Mouse (Mus musculus) mature B cell (primary cell): ENCODE measurements around the gene Pon1.
"Not testable (repeated sequence)": the region's sequence is repeated elsewhere in the genome, so short reads cannot be mapped to it uniquely, and the experiment has no call there.

ENCODE experiments used
- in situ Hi-C: fragments of 300-500 bp; cut with MboI; formaldehyde crosslinking; loops from 2 replicates; pipeline ENCODE4 v1.14.3; 2019

The Pon1 gene

DNA sequence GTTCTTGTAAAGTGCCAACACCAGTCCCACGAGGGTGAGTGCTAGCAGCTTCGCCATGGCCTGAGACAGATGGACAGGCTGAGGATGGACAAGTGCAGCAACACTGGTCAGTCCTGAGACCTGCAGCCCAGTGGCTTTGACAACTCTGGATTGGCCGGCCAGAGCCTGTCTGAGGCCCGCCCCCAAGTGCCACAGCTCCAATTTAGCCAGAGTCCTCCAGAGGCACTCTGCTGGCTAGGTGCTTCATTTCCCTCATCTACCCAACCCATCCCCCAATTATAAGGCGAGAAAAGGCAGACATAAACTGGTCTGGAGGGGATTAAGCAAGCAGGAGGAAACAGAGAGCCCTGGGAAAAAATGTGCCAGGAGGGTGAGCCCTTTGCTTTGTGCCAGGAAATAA, at the start of gene Pon1:
Gene Pon1 (minus strand): TSS at position 254 of the 400 bp plus-strand sequence.
- in situ Hi-C loops, result no loop called here

- in situ Hi-C loops, result no loop called here
Observed at GRCm38 (mm10) chr6:5238799-5239198, 45.1 kb upstream of the Pon1 start.

- in situ Hi-C loops, result no loop called here
Observed at GRCm38 (mm10) chr6:5237510-5237909, 43.8 kb upstream of the Pon1 start.

DNA sequence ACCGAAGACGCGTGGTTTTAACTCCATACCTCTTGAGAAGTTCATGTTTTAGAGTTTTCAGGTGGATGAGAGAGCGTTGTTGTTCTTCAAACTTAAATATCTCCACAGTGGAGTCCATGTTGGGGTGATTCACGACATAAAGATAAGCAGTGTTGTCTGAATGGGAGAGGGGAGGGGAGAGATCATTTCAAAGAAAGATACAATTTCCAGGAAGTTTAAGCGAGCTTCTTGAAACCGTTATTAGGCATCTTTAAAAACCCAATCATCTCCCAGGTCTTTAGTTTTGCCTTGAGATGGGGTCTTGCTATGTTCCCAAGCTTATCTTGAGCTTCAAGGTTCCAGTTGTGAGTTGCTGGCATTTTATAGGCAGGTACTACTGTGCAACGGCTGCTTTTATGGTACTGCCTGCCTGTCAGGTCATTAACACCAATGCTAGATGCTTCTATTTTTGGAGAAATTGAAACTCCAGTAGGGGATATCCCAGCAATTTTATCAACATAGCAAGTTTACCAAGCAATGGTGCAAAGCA, 43.2 kb upstream of the Pon1 start:
- in situ Hi-C loops, result no loop called here

- in situ Hi-C loops, result no loop called here
Observed at GRCm38 (mm10) chr6:5234563-5234962, 40.8 kb upstream of the Pon1 start.

- in situ Hi-C loops, result no loop called here
Observed at GRCm38 (mm10) chr6:5233812-5234211, 40.1 kb upstream of the Pon1 start.

DNA sequence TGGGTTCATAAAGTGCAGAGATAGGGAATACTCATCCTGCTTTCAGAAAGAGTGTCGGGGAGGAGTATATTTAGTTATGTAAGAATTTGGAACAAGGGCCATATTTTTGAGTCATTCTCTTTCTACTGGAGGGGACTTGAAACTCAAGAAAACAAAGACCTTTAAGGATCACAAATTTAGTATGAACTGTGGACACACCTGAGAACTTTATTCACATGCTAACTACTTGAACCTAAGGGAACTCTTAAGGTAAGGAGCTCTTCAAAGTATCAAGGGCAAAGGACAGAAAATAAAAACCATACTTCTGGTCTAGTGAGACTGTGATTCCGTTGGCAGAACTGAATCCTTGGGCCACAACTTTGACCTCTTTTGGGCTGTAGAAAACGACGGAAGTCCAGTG, 38.3 kb upstream of the Pon1 start:
- in situ Hi-C loops, result no loop called here

- in situ Hi-C loops, result no loop called here
Observed at GRCm38 (mm10) chr6:5230261-5230660, 36.5 kb upstream of the Pon1 start.

GRCm38 (mm10) chr6:5223551-5223950, 29.8 kb upstream of the Pon1 start:
- in situ Hi-C loops, result not testable (repeated sequence)

DNA sequence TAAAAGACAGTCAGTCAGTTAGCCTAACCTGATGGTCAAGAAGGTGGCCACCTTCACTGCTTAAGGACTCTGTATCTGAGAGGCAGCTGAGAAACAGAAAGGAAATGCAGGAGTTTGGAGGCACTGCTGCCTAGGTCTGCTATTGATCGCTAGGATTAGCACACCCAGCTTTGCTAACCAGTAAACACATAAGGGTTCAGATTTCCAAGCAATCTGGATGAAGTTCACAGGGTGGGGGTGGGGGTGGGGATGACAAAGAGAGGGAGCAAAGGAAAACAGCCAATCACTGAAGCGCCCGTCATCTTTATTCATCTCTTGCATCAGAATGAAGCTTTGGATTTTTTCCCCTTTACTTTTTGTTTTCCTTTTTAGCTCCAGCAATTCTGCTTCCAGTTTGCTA, 28.3 kb upstream of the Pon1 start:
- in situ Hi-C loops, result no loop called here

- in situ Hi-C loops, result no loop called here
Observed at GRCm38 (mm10) chr6:5218190-5218589, 24.4 kb upstream of the Pon1 start.

DNA sequence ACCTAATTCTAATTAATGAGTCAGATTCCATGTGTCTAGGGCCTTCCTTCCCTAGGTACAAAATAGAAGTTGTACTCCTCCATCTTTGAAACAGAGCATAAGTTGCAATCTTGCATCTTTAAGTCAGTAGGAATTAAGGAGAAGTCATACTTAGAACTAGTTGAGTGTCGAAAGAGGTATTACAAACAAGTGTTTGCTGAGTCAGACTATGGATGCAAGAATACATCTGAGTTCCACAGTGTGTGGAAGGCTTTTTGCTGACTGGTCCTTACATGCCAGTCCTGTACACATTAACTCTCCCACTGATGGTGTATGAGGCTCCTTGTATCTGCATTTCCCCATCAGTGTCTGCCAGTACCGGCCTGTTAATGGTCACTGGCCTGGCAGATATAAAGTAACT, 14.1 kb upstream of the Pon1 start:
- in situ Hi-C loops, result no loop called here

- in situ Hi-C loops, result no loop called here
Observed at GRCm38 (mm10) chr6:5199916-5200315, 6.2 kb upstream of the Pon1 start.

GRCm38 (mm10) chr6:5199376-5199905, 5.7 kb upstream of the Pon1 start:
- in situ Hi-C loops, result no loop called here

DNA sequence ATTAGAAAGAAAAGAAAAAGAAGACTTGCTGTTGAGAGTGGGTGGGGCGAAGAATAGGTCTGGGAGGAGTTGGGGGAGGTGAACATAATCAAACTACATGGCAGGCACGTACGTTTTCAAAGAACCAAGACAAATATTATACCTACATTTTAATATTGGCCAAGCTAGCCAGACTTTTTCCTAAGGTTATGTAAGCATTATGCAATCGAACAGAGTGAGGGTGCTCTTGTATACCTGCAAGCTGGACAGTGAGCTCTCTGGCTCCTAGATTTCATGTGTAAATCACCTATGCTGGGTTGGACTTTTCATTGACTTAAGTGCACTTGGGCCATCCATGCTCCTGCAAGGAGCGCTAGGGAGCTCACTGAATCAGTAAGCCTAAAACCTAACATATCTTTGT, 4.8 kb upstream of the Pon1 start:
- in situ Hi-C loops, result no loop called here

GRCm38 (mm10) chr6:5190761-5191160, 3.0 kb downstream of the Pon1 start:
- in situ Hi-C loops, result no loop called here

DNA sequence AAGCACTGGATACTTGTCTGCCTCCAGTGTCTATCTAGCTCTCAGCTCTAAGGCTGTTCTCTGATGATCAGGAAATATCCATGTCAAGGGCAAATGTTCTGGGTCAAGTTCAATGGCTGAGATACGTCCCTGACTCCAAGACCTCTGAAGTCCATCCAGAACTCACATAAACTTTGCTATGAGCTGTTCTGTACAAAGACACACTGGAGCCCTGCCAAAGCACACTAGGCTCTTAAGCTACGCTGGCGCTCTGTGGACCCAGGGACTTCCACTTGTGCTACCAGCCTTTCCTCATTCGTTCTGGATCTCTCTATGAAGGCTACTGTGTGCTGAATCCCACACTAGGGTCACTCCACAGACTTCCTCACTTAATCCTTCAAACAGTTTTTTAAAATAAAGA, 4.2 kb downstream of the Pon1 start:
- in situ Hi-C loops, result no loop called here

- in situ Hi-C loops, result no loop called here
Observed at GRCm38 (mm10) chr6:5188938-5189337, 4.8 kb downstream of the Pon1 start.

DNA sequence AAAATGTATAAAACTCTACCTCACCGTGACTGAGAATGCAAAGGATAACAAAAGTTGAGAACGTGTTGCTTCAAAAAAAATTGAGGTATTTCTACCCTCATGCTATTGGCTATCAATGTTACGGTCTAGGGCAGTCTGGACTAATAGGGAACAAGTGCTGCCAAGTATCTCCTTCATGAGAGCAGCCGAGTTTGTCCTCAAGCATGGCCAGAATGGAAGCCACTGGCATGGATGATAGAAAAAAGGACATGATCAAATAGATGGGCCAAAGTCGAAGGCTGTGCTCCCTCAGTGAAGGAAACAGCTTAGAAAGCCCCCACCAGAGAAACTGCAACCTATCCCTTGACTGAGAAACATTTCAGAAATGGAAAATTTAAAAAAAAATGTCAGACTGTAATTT, 5.7 kb downstream of the Pon1 start:
- in situ Hi-C loops, result no loop called here

GRCm38 (mm10) chr6:5187586-5187985, 6.2 kb downstream of the Pon1 start:
- in situ Hi-C loops, result no loop called here

DNA sequence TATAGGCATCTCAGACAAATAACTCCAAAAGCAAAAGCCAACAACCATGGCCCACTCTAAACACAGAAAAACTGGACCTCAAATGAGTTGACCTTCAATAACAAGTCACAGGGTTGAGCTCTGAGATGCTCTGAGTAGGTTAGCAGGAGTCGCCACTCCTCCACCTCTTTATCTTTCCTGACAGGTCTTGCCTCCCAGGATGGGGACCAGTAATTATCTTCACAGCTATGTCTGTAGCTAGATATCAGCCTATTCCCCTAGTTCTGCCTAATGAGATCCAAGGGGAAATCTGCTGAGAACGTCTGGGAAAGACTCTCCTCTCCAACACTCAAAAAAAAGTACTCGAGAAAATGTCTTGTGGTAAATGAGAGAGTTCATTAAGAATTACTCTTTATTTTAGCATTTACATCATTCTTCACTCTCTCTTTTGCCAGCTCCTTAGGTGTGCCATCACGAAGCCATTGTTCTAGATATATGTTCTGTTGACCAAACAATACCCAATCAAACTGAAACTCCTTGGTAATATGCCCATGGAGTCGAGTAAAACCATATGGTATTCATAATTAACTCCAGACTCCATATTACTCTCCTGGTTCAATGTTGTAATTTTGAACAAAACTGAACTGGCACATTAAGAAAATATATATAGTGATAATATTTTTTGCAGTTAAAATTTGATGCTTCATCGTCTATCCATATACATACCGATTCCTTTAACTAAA, 7.4 kb downstream of the Pon1 start:
- in situ Hi-C loops, result no loop called here

GRCm38 (mm10) chr6:5180645-5181044, 13.1 kb downstream of the Pon1 start:
- in situ Hi-C loops, result no loop called here

DNA sequence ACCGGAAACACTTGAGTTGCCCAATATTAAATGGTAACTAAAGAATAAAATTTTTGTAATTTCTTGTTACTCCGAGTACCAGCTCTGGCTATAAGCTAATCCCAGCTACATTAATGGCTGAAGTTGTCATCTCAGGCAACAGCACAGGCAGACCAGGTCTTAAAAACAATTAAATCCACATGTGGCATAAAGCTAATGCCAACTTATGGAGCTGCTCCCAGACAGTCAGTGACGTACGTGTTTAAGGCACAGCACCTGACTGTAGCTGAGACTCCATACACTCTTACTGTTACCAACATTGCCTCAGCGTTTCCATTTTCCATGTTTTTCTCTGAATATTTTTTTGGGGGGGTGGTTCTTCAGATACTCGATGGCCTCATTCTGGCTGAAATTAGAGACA, 14.6 kb downstream of the Pon1 start:
- in situ Hi-C loops, result no loop called here
